Mouse (Mus musculus): ENCODE measurements at regions not wholly inside any gene's neighbourhood (a gene's known extent, or its start where the extent isn't known, plus 50 kb on each side); places are given as distances from the start of the nearest gene placed in this dataset.

GRCm38 (mm10) chr14:97293109-97293508 is 774.2 kb upstream of the Klhl1 start:
- H3K27ac ChIP-seq = no peak overlapping the region
- WGBS = 74% methylated on average over 4 of the region's 4 CpGs
- no peaks in the 10 kb centered on the region for H3K4me1 ChIP-seq (replicated peaks)
- no peak overlapping the region for H3K9ac ChIP-seq
- no peaks in the 10 kb centered on the region for H3K36me3 ChIP-seq
- H3K27me3 ChIP-seq = no peaks in the 10 kb centered on the region
- no peak overlapping the region for H3K4me2 ChIP-seq
- no peak overlapping the region for H3K4me3 ChIP-seq
- no peaks in the 10 kb centered on the region for H3K9me3 ChIP-seq (replicated peaks)
- no peak for ATAC-seq (replicated peaks; ENCODE audit: insufficient number of reproducible peaks, insufficient read depth, low FRiP score, low read depth)

- Histone ChIP-seq H3K9me3 (replicated peaks) (no peaks in the 10 kb centered on the region), H3K36me3 (no peaks in the 10 kb centered on the region), H3K4me3 (no peak overlapping the region), H3K27ac (no peak overlapping the region), H3K4me2 (no peak overlapping the region), H3K9ac (no peak overlapping the region), H3K27me3 (no peaks in the 10 kb centered on the region), H3K4me1 (replicated peaks) (no peaks in the 10 kb centered on the region)
- ATAC-seq (replicated peaks; ENCODE audit: insufficient number of reproducible peaks, insufficient read depth, low FRiP score, low read depth) = no peak
These were observed 768.5 kb upstream of the Klhl1 start for GRCm38 (mm10) chr14:97287447-97287846.

GRCm38 (mm10) chr14:97258461-97258860 is 739.6 kb upstream of the Klhl1 start:
- WGBS = 47% methylated on average over 3 of the region's 3 CpGs
- ATAC-seq (replicated peaks; ENCODE audit: insufficient number of reproducible peaks, insufficient read depth, low FRiP score, low read depth) = no peak
- no peak overlapping the region for H3K9ac ChIP-seq
- no peak overlapping the region for H3K4me2 ChIP-seq
- H3K9me3 ChIP-seq (replicated peaks) = no peaks in the 10 kb centered on the region
- H3K36me3 ChIP-seq = no peaks in the 10 kb centered on the region
- no peaks in the 10 kb centered on the region for H3K27me3 ChIP-seq
- no peak overlapping the region for H3K4me3 ChIP-seq
- no peaks in the 10 kb centered on the region for H3K4me1 ChIP-seq (replicated peaks)
- H3K27ac ChIP-seq = no peak overlapping the region

All from heart, embryonic 15.5 days (tissue).